Mouse (Mus musculus): Measurements from ENCODE around the gene Gm3435. TPM values are rescaled to one million over a fixed set of nuclear protein-coding genes. Genes with fewer than 3 reads are reported as not detected.
"Not testable (repeated sequence)": the region's sequence is repeated elsewhere in the genome, so short reads cannot be mapped to it uniquely, and the experiment has no call there.

The Gm3435 gene
- polyA plus RNA-seq, 1 experiment from 2014 or later = 2.7 TPM

GRCm38 (mm10) chr17:14990116-14990702 lies 19.8 kb upstream of the Gm3435 start:
- not testable (repeated sequence) for H3K27me3 ChIP-seq (replicated peaks; ENCODE audit: control insufficient read depth, insufficient read depth, low read length); H3K4me1 ChIP-seq (ENCODE audit: control insufficient read depth, insufficient read depth, low read length); H3K36me3 ChIP-seq (ENCODE audit: control insufficient read depth, insufficient read depth, low read length); DNase-seq (ENCODE audit: low spot score); H3K9me3 ChIP-seq (ENCODE audit: control insufficient read depth, low read length); H3K9ac ChIP-seq (ENCODE audit: low read depth, low read length); ATAC-seq (ENCODE audit: low read depth); H3K4me2 ChIP-seq (ENCODE audit: low read depth, low read length); H3K4me3 ChIP-seq (ENCODE audit: low read depth, low read length); H3K27ac ChIP-seq (replicated peaks; ENCODE audit: low read depth, low read length)
- 100% methylated on average over 2 of the region's 5 CpGs for WGBS

- not testable (repeated sequence) for H3K27me3 ChIP-seq (replicated peaks; ENCODE audit: control insufficient read depth, insufficient read depth, low read length); H3K4me2 ChIP-seq (ENCODE audit: low read depth, low read length); H3K9me3 ChIP-seq (ENCODE audit: control insufficient read depth, low read length); H3K27ac ChIP-seq (replicated peaks; ENCODE audit: low read depth, low read length); H3K36me3 ChIP-seq (ENCODE audit: control insufficient read depth, insufficient read depth, low read length); H3K4me1 ChIP-seq (ENCODE audit: control insufficient read depth, insufficient read depth, low read length); H3K4me3 ChIP-seq (ENCODE audit: low read depth, low read length); DNase-seq (ENCODE audit: low spot score); H3K9ac ChIP-seq (ENCODE audit: low read depth, low read length)
- peak; percentile 79 for ATAC-seq (ENCODE audit: low read depth)
- WGBS = no CpG with 5 or more reads among the region's 98 CpGs
These were observed 17.3 kb upstream of the Gm3435 start for GRCm38 (mm10) chr17:14992522-14993138.

GRCm38 (mm10) chr17:14993139-14993832 lies 16.7 kb upstream of the Gm3435 start:
- H3K9me3 ChIP-seq (ENCODE audit: control insufficient read depth, low read length); DNase-seq (ENCODE audit: low spot score); H3K4me2 ChIP-seq (ENCODE audit: low read depth, low read length); H3K9ac ChIP-seq (ENCODE audit: low read depth, low read length); H3K4me1 ChIP-seq (ENCODE audit: control insufficient read depth, insufficient read depth, low read length); H3K27ac ChIP-seq (replicated peaks; ENCODE audit: low read depth, low read length); H3K36me3 ChIP-seq (ENCODE audit: control insufficient read depth, insufficient read depth, low read length); H3K27me3 ChIP-seq (replicated peaks; ENCODE audit: control insufficient read depth, insufficient read depth, low read length); H3K4me3 ChIP-seq (ENCODE audit: low read depth, low read length): not testable (repeated sequence)
- ATAC-seq (ENCODE audit: low read depth) = peak; percentile 91
- WGBS = no CpG with 5 or more reads among the region's 47 CpGs

GRCm38 (mm10) chr17:14994140-14994539 lies 15.8 kb upstream of the Gm3435 start:
- ATAC-seq (ENCODE audit: low read depth); H3K9ac ChIP-seq (ENCODE audit: low read depth, low read length); H3K4me1 ChIP-seq (ENCODE audit: control insufficient read depth, insufficient read depth, low read length); H3K27me3 ChIP-seq (replicated peaks; ENCODE audit: control insufficient read depth, insufficient read depth, low read length); H3K9me3 ChIP-seq (ENCODE audit: control insufficient read depth, low read length); H3K4me3 ChIP-seq (ENCODE audit: low read depth, low read length); DNase-seq (ENCODE audit: low spot score); H3K27ac ChIP-seq (replicated peaks; ENCODE audit: low read depth, low read length); H3K4me2 ChIP-seq (ENCODE audit: low read depth, low read length); H3K36me3 ChIP-seq (ENCODE audit: control insufficient read depth, insufficient read depth, low read length): not testable (repeated sequence)
- no CpG with 5 or more reads among the region's 5 CpGs for WGBS

- H3K4me2 ChIP-seq (ENCODE audit: low read depth, low read length); H3K9me3 ChIP-seq (ENCODE audit: control insufficient read depth, low read length); H3K27me3 ChIP-seq (replicated peaks; ENCODE audit: control insufficient read depth, insufficient read depth, low read length); ATAC-seq (ENCODE audit: low read depth); H3K4me1 ChIP-seq (ENCODE audit: control insufficient read depth, insufficient read depth, low read length); H3K27ac ChIP-seq (replicated peaks; ENCODE audit: low read depth, low read length); H3K9ac ChIP-seq (ENCODE audit: low read depth, low read length); H3K4me3 ChIP-seq (ENCODE audit: low read depth, low read length); DNase-seq (ENCODE audit: low spot score); H3K36me3 ChIP-seq (ENCODE audit: control insufficient read depth, insufficient read depth, low read length): not testable (repeated sequence)
- no CpG with 5 or more reads among the region's 4 CpGs for WGBS
These were observed 9.9 kb upstream of the Gm3435 start for GRCm38 (mm10) chr17:15000047-15000446.

- H3K4me3 ChIP-seq (ENCODE audit: low read depth, low read length); H3K27ac ChIP-seq (replicated peaks; ENCODE audit: low read depth, low read length); H3K36me3 ChIP-seq (ENCODE audit: control insufficient read depth, insufficient read depth, low read length); H3K27me3 ChIP-seq (replicated peaks; ENCODE audit: control insufficient read depth, insufficient read depth, low read length); H3K9me3 ChIP-seq (ENCODE audit: control insufficient read depth, low read length); H3K9ac ChIP-seq (ENCODE audit: low read depth, low read length); H3K4me2 ChIP-seq (ENCODE audit: low read depth, low read length); DNase-seq (ENCODE audit: low spot score); H3K4me1 ChIP-seq (ENCODE audit: control insufficient read depth, insufficient read depth, low read length); ATAC-seq (ENCODE audit: low read depth): not testable (repeated sequence)
- WGBS = no CpG with 5 or more reads among the region's 3 CpGs
These were observed 888 bp upstream of the Gm3435 start for GRCm38 (mm10) chr17:15009088-15009487.

- H3K4me3 ChIP-seq (ENCODE audit: low read depth, low read length); ATAC-seq (ENCODE audit: low read depth); H3K4me1 ChIP-seq (ENCODE audit: control insufficient read depth, insufficient read depth, low read length); DNase-seq (ENCODE audit: low spot score); H3K36me3 ChIP-seq (ENCODE audit: control insufficient read depth, insufficient read depth, low read length); H3K27me3 ChIP-seq (replicated peaks; ENCODE audit: control insufficient read depth, insufficient read depth, low read length); H3K4me2 ChIP-seq (ENCODE audit: low read depth, low read length); H3K9me3 ChIP-seq (ENCODE audit: control insufficient read depth, low read length); H3K27ac ChIP-seq (replicated peaks; ENCODE audit: low read depth, low read length); H3K9ac ChIP-seq (ENCODE audit: low read depth, low read length): not testable (repeated sequence)
- 69% methylated on average over 3 of the region's 3 CpGs for WGBS
These were observed 11.7 kb downstream of the Gm3435 start for GRCm38 (mm10) chr17:15021503-15022220.

- not testable (repeated sequence) for H3K9me3 ChIP-seq (ENCODE audit: control insufficient read depth, low read length); H3K9ac ChIP-seq (ENCODE audit: low read depth, low read length); DNase-seq (ENCODE audit: low spot score); H3K36me3 ChIP-seq (ENCODE audit: control insufficient read depth, insufficient read depth, low read length); H3K4me3 ChIP-seq (ENCODE audit: low read depth, low read length); H3K4me1 ChIP-seq (ENCODE audit: control insufficient read depth, insufficient read depth, low read length); H3K4me2 ChIP-seq (ENCODE audit: low read depth, low read length); H3K27me3 ChIP-seq (replicated peaks; ENCODE audit: control insufficient read depth, insufficient read depth, low read length); H3K27ac ChIP-seq (replicated peaks; ENCODE audit: low read depth, low read length)
- WGBS = no CpG with 5 or more reads among the region's 97 CpGs
- ATAC-seq (ENCODE audit: low read depth) = peak; percentile 79
These were observed 14.0 kb downstream of the Gm3435 start for GRCm38 (mm10) chr17:15023878-15024492.
